Mouse (Mus musculus): ENCODE measurements at regions not wholly inside any gene's neighbourhood (a gene's known extent, or its start where the extent isn't known, plus 50 kb on each side); places are given as distances from the start of the nearest gene placed in this dataset.

DNA sequence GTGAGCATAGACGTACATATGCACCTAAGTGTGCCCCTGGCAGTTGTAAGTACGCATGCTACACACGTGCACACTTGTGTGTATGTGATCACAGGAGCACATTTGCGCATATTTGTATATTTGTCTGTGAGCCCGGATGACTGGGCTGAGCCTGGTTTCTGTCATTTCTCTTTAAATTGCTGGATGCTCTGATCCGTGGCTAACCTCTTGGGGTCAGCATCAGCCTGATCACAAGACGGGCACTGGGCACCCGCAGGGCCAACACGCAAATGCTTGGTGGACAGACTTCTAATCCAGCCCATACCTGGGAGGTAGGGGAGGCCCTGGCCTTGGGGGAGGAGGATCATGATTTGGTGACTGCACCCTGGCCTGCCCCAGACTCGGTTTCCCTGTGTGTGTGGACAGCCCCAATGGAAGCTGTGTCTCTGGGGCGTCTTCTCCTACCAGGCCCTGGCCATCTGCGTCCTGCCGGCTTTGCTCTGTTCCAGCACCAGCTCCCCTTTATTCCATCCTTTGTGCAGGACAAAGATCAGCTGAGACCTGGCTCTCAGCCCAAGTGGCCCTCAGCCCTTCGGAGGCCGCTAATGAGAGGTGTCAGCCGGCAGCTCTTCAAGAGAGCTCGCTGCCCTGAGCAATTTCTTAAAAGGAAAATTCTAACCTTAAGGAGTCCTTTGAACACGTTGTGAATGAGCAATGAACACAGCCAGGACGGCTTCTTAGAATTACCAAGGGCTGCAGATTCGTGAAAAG is 155.0 kb upstream of the A530016L24Rik start:
- TF ChIP-seq POLR2A (IDR thresholded peaks at IDR 0.05; ENCODE audit: insufficient read length, low read depth), result no peak
- TF ChIP-seq USF1 (IDR thresholded peaks at IDR 0.05; ENCODE audit: low read depth), result no peak
- no peak for TF ChIP-seq E2F4 (IDR thresholded peaks at IDR 0.05; ENCODE audit: insufficient read depth)
- no peak for TF ChIP-seq CEBPB (IDR thresholded peaks at IDR 0.05; ENCODE audit: insufficient read depth, poor library complexity, severe bottlenecking)
- no peak for TF ChIP-seq TCF12 (IDR thresholded peaks at IDR 0.05; ENCODE audit: insufficient read depth, poor library complexity, severe bottlenecking)
- TF ChIP-seq POLR2AphosphoS2 (IDR thresholded peaks at IDR 0.05; ENCODE audit: insufficient read length, low read depth), result no peak
- no peak for TF ChIP-seq TCF3 (IDR thresholded peaks at IDR 0.05; ENCODE audit: insufficient read length, low read depth)
- TF ChIP-seq MYOD1 (IDR thresholded peaks at IDR 0.05; ENCODE audit: control insufficient read depth in 1 of 3, insufficient read length in 2 of 3, low read depth in 2 of 3), result no peak
- no peak for TF ChIP-seq MYOG (IDR thresholded peaks at IDR 0.05; ENCODE audit: control insufficient read depth in 1 of 3, insufficient read depth in 1 of 3, insufficient read length in 2 of 3, low read depth in 2 of 3)
- TF ChIP-seq SRF (IDR thresholded peaks at IDR 0.05; ENCODE audit: control insufficient read depth, insufficient read length, low read depth), result no peak
- TF ChIP-seq MAX (IDR thresholded peaks at IDR 0.05; ENCODE audit: low read depth), result no peak

All from myocyte (in vitro differentiated cells).